Mouse (Mus musculus) brain, embryonic 18.5 days (tissue): ENCODE results near the gene Gemin5.
A peak's percentile ranks its signal among the peaks of the same experiment; 100 is the strongest.

ENCODE experiments used
- DNase-seq: peaks from one replicate; pipeline ENCODE4 v3.0.0-alpha.2; 2012; ENCODE audit warnings: low read depth, low spot score

Gene Gemin5

GRCm38 (mm10) chr11:58171459-58172091, 3.2 kb upstream of the Gemin5 start, which contains the start of gene Mrpl22:
Gene Mrpl22 (plus strand): TSS chr11:58171661.
- DNase-seq, result peak; percentile 81

GRCm38 (mm10) chr11:58169666-58170065, 1.3 kb upstream of the Gemin5 start:
- DNase-seq, result no peak

- DNase-seq, result no peak
Measured at GRCm38 (mm10) chr11:58167822-58168166, 545 bp downstream of the Gemin5 start.

- DNase-seq, result no peak
Measured at GRCm38 (mm10) chr11:58165072-58165471, 3.3 kb downstream of the Gemin5 start.

GRCm38 (mm10) chr11:58156871-58157270, 11.5 kb downstream of the Gemin5 start:
- DNase-seq, result no peak

- DNase-seq, result no peak
Measured at GRCm38 (mm10) chr11:58155458-58155857, 12.9 kb downstream of the Gemin5 start.

- DNase-seq, result no peak
Measured at GRCm38 (mm10) chr11:58146241-58146640, 22.1 kb downstream of the Gemin5 start.

- no peak for DNase-seq
Measured at GRCm38 (mm10) chr11:58143704-58144426, 24.5 kb downstream of the Gemin5 start.

GRCm38 (mm10) chr11:58139466-58139865, 28.9 kb downstream of the Gemin5 start:
- no peak for DNase-seq

GRCm38 (mm10) chr11:58138821-58139220, 29.5 kb downstream of the Gemin5 start:
- no peak for DNase-seq

- no peak for DNase-seq
Measured at GRCm38 (mm10) chr11:58136677-58137076, 31.7 kb downstream of the Gemin5 start.

- no peak for DNase-seq
Measured at GRCm38 (mm10) chr11:58135296-58135695, 33.0 kb downstream of the Gemin5 start.

GRCm38 (mm10) chr11:58134869-58135268, 33.5 kb downstream of the Gemin5 start:
- DNase-seq, result no peak

- DNase-seq, result no peak
Measured at GRCm38 (mm10) chr11:58132026-58132425, 36.3 kb downstream of the Gemin5 start.

- no peak for DNase-seq
Measured at GRCm38 (mm10) chr11:58129302-58129843, 39.0 kb downstream of the Gemin5 start.

GRCm38 (mm10) chr11:58127544-58127943, 40.8 kb downstream of the Gemin5 start:
- no peak for DNase-seq

GRCm38 (mm10) chr11:58126397-58127160, 41.8 kb downstream of the Gemin5 start:
- DNase-seq, result no peak

- no peak for DNase-seq
Measured at GRCm38 (mm10) chr11:58125021-58125420, 43.3 kb downstream of the Gemin5 start.

- no peak for DNase-seq
Measured at GRCm38 (mm10) chr11:58123711-58124110, 44.6 kb downstream of the Gemin5 start.

GRCm38 (mm10) chr11:58121351-58121750, 47.0 kb downstream of the Gemin5 start:
- no peak for DNase-seq

GRCm38 (mm10) chr11:58120655-58121054, 47.7 kb downstream of the Gemin5 start:
- DNase-seq, result no peak

GRCm38 (mm10) chr11:58117044-58117652, 51.2 kb downstream of the Gemin5 start:
- DNase-seq, result no peak
